In genomic region chr7:109559536-109559935, GRCm38 (mm10) we compare ENCODE assay signal across 8 mouse cellular contexts. TPM values are rescaled to one million over a fixed set of nuclear protein-coding genes. Genes with fewer than 3 reads are reported as not detected.
DNase-seq lines count a peak whose midpoint lies in the region; ATAC-seq lines count a peak whose summit lies in the region.

No protein-coding gene starts in this region.

- H3K36me3 ChIP-seq in hindbrain, embryonic 14.5 days (replicated peaks; ENCODE audit: control insufficient read depth, insufficient read depth) = no peaks in the 10 kb centered on the region
- H3K36me3 ChIP-seq in hindbrain, embryonic 11.5 days (ENCODE audit: control insufficient read depth, insufficient read depth, low read length) = no peaks in the 10 kb centered on the region
- H3K36me3 ChIP-seq in lung, embryonic 15.5 days = peaks cover 3% of the 10 kb centered on the region; the same call in 1 of the 2 replicates

- 58% methylated on average over 6 of the region's 6 CpGs for WGBS in hindbrain, embryonic 14.5 days
- WGBS in hindbrain, embryonic 11.5 days = 55% methylated on average over 6 of the region's 6 CpGs
- 22% methylated on average over 6 of the region's 6 CpGs for WGBS in lung, embryonic 15.5 days

- no peak for DNase-seq in hindbrain, embryonic 14.5 days (ENCODE audit: low spot score)
- DNase-seq in hindbrain, embryonic 11.5 days (ENCODE audit: low spot score) = no peak
- peak; percentile 69 for DNase-seq in adrenal gland, adult 8-10 months
- peak; percentile 61 for DNase-seq in gastrocnemius, postnatal 25 days
- no peak for DNase-seq in thymus, postnatal 14 days
- no peak for DNase-seq in kidney, postnatal 36 days
- no peak for DNase-seq in right cerebral cortex, adult 2 months (ENCODE audit: low spot score in 2 of 2)

- no peak overlapping the region for H3K27ac ChIP-seq in hindbrain, embryonic 14.5 days
- H3K27ac ChIP-seq in hindbrain, embryonic 11.5 days (ENCODE audit: low read depth, low read length) = no peak overlapping the region
- peak overlapping the region; percentile 97 for H3K27ac ChIP-seq in lung, embryonic 15.5 days

- H3K4me1 ChIP-seq in hindbrain, embryonic 14.5 days (replicated peaks; ENCODE audit: control insufficient read depth, insufficient read depth, low read length) = no peaks in the 10 kb centered on the region
- H3K4me1 ChIP-seq in hindbrain, embryonic 11.5 days (replicated peaks; ENCODE audit: control insufficient read depth, insufficient read depth, low read length) = no peaks in the 10 kb centered on the region
- H3K4me1 ChIP-seq in lung, embryonic 15.5 days = peaks cover 52% of the 10 kb centered on the region

- ATAC-seq in hindbrain, embryonic 14.5 days (ENCODE audit: low FRiP score) = peak; percentile 8; the same call in 1 of the 2 replicates
- ATAC-seq in hindbrain, embryonic 11.5 days (ENCODE audit: low FRiP score) = no peak
- ATAC-seq in lung, embryonic 15.5 days (ENCODE audit: borderline replicate concordance, extremely low read depth, low FRiP score, low TSS enrichment) = peak; percentile 48; the same call in 1 of the 2 replicates

- no peaks in the 10 kb centered on the region for H3K9me3 ChIP-seq in hindbrain, embryonic 14.5 days (ENCODE audit: control insufficient read depth, low read length)
- H3K9me3 ChIP-seq in hindbrain, embryonic 11.5 days (ENCODE audit: control insufficient read depth, low read length) = no peaks in the 10 kb centered on the region
- no peaks in the 10 kb centered on the region for H3K9me3 ChIP-seq in lung, embryonic 15.5 days

- H3K4me3 ChIP-seq in hindbrain, embryonic 14.5 days (replicated peaks; ENCODE audit: low read length) = no peak overlapping the region
- no peak overlapping the region for H3K4me3 ChIP-seq in hindbrain, embryonic 11.5 days (ENCODE audit: low read depth, low read length)
- H3K4me3 ChIP-seq in lung, embryonic 15.5 days = no peak overlapping the region

- H3K27me3 ChIP-seq in hindbrain, embryonic 14.5 days (ENCODE audit: control insufficient read depth, insufficient read depth, low read length) = no peaks in the 10 kb centered on the region
- no peaks in the 10 kb centered on the region for H3K27me3 ChIP-seq in hindbrain, embryonic 11.5 days (ENCODE audit: control insufficient read depth, insufficient read depth, low read length)
- no peaks in the 10 kb centered on the region for H3K27me3 ChIP-seq in lung, embryonic 15.5 days

- H3K9ac ChIP-seq in hindbrain, embryonic 14.5 days = no peak overlapping the region
- H3K9ac ChIP-seq in hindbrain, embryonic 11.5 days (ENCODE audit: low read depth, low read length) = no peak overlapping the region
- H3K9ac ChIP-seq in lung, embryonic 15.5 days = no peak overlapping the region

- no peak overlapping the region for H3K4me2 ChIP-seq in hindbrain, embryonic 14.5 days (replicated peaks)
- H3K4me2 ChIP-seq in hindbrain, embryonic 11.5 days (replicated peaks; ENCODE audit: low read depth, low read length) = no peak overlapping the region
- H3K4me2 ChIP-seq in lung, embryonic 15.5 days = no peak overlapping the region

RNA-seq across cellular contexts. Expression of gene Rpl27a, which starts 40.6 kb away (rescaled TPM):
- polyA plus RNA-seq in hindbrain, embryonic 14.5 days (2014; fragmentation: Nextera tagmentation; extraction: Ambion mirVana) = 81.9 and 91.4 TPM in 2 replicates
- polyA plus RNA-seq in hindbrain, embryonic 11.5 days (2014; fragmentation: Nextera tagmentation; extraction: Ambion mirVana) = 110 and 124 TPM in 2 replicates
- 100 to 1,000 TPM; 217 to 234 (median 223) TPM for total RNA-seq in adrenal gland, adult 8-10 months (2022)
- total RNA-seq in gastrocnemius, postnatal 25 days (2021) = 10 to 100 TPM; 58.5 to 72.2 TPM
- polyA plus RNA-seq in lung, embryonic 15.5 days (2015; fragmentation: Nextera tagmentation; extraction: Ambion mirVana) = 136 and 146 TPM in 2 replicates

RNA-seq across cellular contexts. Expression of gene Trim66, which starts 51.6 kb away (rescaled TPM):
- 0.82 and 1.2 TPM in 2 replicates for polyA plus RNA-seq in hindbrain, embryonic 14.5 days (2014; fragmentation: Nextera tagmentation; extraction: Ambion mirVana)
- polyA plus RNA-seq in hindbrain, embryonic 11.5 days (2014; fragmentation: Nextera tagmentation; extraction: Ambion mirVana) = 0.08 and 0.14 TPM in 2 replicates
- under 1 TPM; 0.17 to 0.42 (median 0.35) TPM for total RNA-seq in adrenal gland, adult 8-10 months (2022)
- total RNA-seq in gastrocnemius, postnatal 25 days (2021) = under 1 TPM; 0.13 TPM
- polyA plus RNA-seq in lung, embryonic 15.5 days (2015; fragmentation: Nextera tagmentation; extraction: Ambion mirVana) = 0.02 and 0.03 TPM in 2 replicates

Comparison
In these comparisons a context has a peak if more than half of its experiments do, and no peak if none do; other contexts are left out.
1. DNase-seq: peak in adrenal gland, adult 8-10 months (single experiment) and gastrocnemius, postnatal 25 days (single experiment); none in hindbrain, embryonic 14.5 days (single experiment), hindbrain, embryonic 11.5 days (single experiment), thymus, postnatal 14 days (single experiment), kidney, postnatal 36 days (0 of 2) and right cerebral cortex, adult 2 months (0 of 2).